Mouse (Mus musculus) stomach, embryonic 15.5 days (tissue): ENCODE measurements around the gene Rnf207. TPM values are rescaled to one million over a fixed set of nuclear protein-coding genes. Genes with fewer than 3 reads are reported as not detected.

Experiments
- ATAC-seq: fragments of 200-750 bp; cut with Nextera tagmentation; 2 replicates; pipeline ENCODE4 v1.8.0; 2017; ENCODE audit warnings: low read depth, moderate number of reproducible peaks, moderate TSS enrichment; ENCODE audit not compliant: insufficient read depth, low FRiP score
- H3K27ac ChIP-seq: fragments of 300-500 bp; sonication (generic); 2 replicates; pipeline ENCODE4 v1.5.1; 2015; ENCODE audit warnings: mild to moderate bottlenecking, inconsistent platforms
- H3K27me3 ChIP-seq: fragments of 300-500 bp; sonication (generic); replicated peaks from 2 replicates; pipeline ENCODE4 v1.6.1; 2015; ENCODE audit warnings: inconsistent platforms
- H3K36me3 ChIP-seq: fragments of 300-500 bp; sonication (generic); 2 replicates; pipeline ENCODE4 v1.6.1; 2015; ENCODE audit warnings: inconsistent platforms
- H3K4me1 ChIP-seq: fragments of 300-500 bp; sonication (generic); 2 replicates; pipeline ENCODE4 v1.6.1; 2015; ENCODE audit warnings: inconsistent platforms
- H3K4me2 ChIP-seq: fragments of 300-500 bp; sonication (generic); 2 replicates; pipeline ENCODE4 v1.6.1; 2015; ENCODE audit warnings: mild to moderate bottlenecking, inconsistent platforms
- H3K4me3 ChIP-seq: fragments of 300-500 bp; sonication (generic); replicated peaks from 2 replicates; pipeline ENCODE4 v1.5.1; 2015; ENCODE audit warnings: inconsistent platforms
- H3K9ac ChIP-seq: fragments of 300-500 bp; sonication (generic); 2 replicates; pipeline ENCODE4 v1.6.1; 2015; ENCODE audit warnings: inconsistent platforms
- H3K9me3 ChIP-seq: fragments of 300-500 bp; sonication (generic); 2 replicates; pipeline ENCODE4 v1.6.1; 2016; ENCODE audit warnings: inconsistent platforms
- WGBS: fragments of 180-500 bp; shearing (Covaris S2); methylation state at CpG from one replicate; pipeline ENCODE4 v1.1.7; 2015; 5-methylcytosine and 5-hydroxymethylcytosine counted together
- polyA plus RNA-seq: library from polyadenylated mRNA; unstranded; fragments of >200 nt; fragmentation: Nextera tagmentation; extraction: Ambion mirVana; gene quantifications from 2 replicates; pipeline ENCODE4 v1.2.1, GENCODE M21; 2015

Rnf207 gene
- polyA plus RNA-seq, 1 experiment from 2014 or later = 1.0 TPM

GRCm38 (mm10) chr4:152303172-152303571, 15.6 kb downstream of the Rnf207 start:
- Histone ChIP-seq H3K27ac (no peak overlapping the region), H3K4me2 (no peak overlapping the region), H3K27me3 (no peaks in the 10 kb centered on the region), H3K36me3 (peaks cover 30% of the 10 kb centered on the region), H3K4me3 (no peak overlapping the region), H3K9me3 (no peaks in the 10 kb centered on the region), H3K4me1 (peaks cover 8% of the 10 kb centered on the region; the same call in 1 of the 2 replicates), H3K9ac (no peak overlapping the region)
- WGBS = 92% methylated on average over 10 of the region's 10 CpGs
- ATAC-seq = no peak

DNA sequence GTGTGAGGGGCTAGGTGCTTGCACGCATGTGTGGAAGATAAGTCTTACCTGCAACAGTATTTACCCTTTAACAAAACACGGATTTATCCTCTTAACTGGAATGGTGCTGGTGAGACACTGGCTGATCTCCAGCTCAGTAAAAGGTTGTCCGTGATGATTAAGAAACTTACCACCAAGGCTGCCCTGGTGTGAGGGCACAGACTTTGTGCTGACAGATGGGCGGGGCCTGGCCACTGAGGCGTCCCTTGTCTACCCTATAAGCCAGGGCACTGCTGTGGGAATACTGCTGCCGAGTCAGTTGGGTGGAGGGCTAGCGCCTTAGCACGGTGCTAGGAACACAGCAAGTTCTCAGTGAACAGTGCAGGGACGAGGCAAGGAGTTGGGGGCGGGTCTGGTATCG, 16.8 kb downstream of the Rnf207 start:
- Histone ChIP-seq H3K4me1 (peaks cover 14% of the 10 kb centered on the region), H3K27me3 (no peaks in the 10 kb centered on the region), H3K9me3 (no peaks in the 10 kb centered on the region), H3K4me3 (no peak overlapping the region), H3K36me3 (peaks cover 30% of the 10 kb centered on the region), H3K9ac (no peak overlapping the region), H3K4me2 (no peak overlapping the region), H3K27ac (no peak overlapping the region)
- ATAC-seq = no peak
- 80% methylated on average over 11 of the region's 11 CpGs for WGBS

- no peaks in the 10 kb centered on the region for H3K27me3 ChIP-seq
- no peak overlapping the region for H3K9ac ChIP-seq
- no peaks in the 10 kb centered on the region for H3K9me3 ChIP-seq
- peaks cover 16% of the 10 kb centered on the region for H3K4me1 ChIP-seq
- 88% methylated on average over 8 of the region's 8 CpGs for WGBS
- no peak overlapping the region for H3K4me3 ChIP-seq
- no peak overlapping the region for H3K27ac ChIP-seq
- ATAC-seq = no peak
- peaks cover 30% of the 10 kb centered on the region for H3K36me3 ChIP-seq
- H3K4me2 ChIP-seq = no peak overlapping the region
These were observed 18.4 kb downstream of the Rnf207 start for GRCm38 (mm10) chr4:152300375-152300774.

DNA sequence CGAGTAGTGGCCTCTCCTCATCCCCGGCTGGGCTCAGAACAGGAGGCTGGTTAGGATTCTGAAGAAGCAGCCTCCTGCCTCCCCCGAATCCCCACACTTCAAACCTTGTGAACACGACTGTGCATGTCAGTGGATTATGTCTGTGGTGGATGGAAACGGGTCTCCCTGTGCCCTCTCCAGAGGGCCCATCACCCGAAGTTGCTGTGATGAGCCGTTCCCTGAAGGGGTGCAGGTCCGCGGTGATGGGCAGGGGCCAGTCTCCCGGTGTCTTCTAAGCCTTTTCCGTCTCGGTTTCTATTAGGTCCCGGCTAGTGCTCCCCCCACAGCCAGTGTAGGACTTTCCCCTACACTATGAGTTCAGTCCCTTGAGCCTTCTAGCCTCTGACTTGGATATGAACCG, 20.0 kb downstream of the Rnf207 start:
- H3K36me3 ChIP-seq = peaks cover 25% of the 10 kb centered on the region

DNA sequence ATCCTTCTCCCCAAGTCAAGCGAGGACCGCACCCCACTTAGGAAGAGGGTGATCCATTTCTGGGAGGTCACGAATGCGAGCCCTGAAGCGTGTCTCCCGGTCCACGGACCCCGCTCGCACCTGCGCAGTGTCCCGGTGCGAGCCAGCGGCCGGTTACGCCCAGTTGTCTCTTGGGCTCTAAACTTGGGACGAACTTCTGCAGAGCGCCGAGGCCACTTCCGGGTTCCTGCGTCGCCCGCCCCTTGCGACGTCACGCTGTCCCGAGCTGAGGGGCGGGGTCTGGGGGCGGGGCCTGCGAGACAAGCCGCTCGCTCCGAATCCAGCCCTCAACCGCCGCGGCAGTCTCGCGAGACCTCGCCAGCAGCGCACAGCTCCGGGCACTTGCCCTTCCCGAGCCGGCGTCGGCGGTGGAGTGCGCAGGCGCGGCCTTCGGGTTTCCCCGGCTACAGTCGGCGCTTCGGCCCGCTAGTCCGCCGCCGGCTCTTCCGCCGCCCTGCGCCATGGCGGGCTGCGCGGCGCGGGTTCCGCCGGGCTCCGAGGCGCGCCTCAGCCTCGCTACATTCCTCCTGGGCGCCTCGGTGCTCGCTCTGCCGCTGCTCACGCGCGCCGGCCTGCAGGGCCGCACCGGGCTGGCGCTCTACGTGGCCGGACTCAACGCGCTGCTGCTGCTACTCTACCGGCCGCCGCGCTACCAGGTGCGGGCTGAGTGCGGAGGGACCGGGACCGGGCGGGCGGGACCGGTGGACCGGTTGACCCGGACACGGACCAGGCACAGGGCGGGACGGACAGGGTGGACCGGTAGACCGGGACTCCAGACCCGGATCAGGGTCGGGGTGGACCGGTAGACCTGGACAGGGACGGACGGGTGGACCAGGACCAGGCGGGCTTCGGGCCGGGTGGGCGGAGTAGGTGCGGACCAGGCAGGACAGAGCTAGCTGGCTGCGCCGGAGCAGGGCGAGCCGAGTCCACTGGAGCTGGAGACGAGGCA, 21.6 kb downstream of the Rnf207 start, which contains the start of gene Icmt:
Icmt (plus strand) TSS at position 354 of the 988 bp plus-strand sequence.
- Histone ChIP-seq H3K9me3 (no peaks in the 10 kb centered on the region), H3K27me3 (peaks cover 19% of the 10 kb centered on the region), H3K4me3 (peak within 1 kb of the TSS; percentile 84), H3K27ac (peak within 1 kb of the TSS; percentile 84), H3K4me1 (peaks cover 19% of the 10 kb centered on the region), H3K9ac (peak within 1 kb of the TSS; percentile 93), H3K4me2 (peak within 1 kb of the TSS; percentile 95), H3K36me3 (peaks cover 13% of the 10 kb centered on the region; the same call in 1 of the 2 replicates)
- WGBS = under 1% methylated on average over 119 of the region's 119 CpGs
- peak; percentile 96 for ATAC-seq

More for the DNA sequence above, 20.0 kb downstream of the Rnf207 start:
- Histone ChIP-seq H3K9me3 (no peaks in the 10 kb centered on the region), H3K27ac (no peak overlapping the region), H3K4me2 (peak overlapping the region; percentile 95; the same call in 1 of the 2 replicates), H3K9ac (no peak overlapping the region), H3K27me3 (0 out of 2 replicates have a peak, but pooled peaks cover 4% of the 10 kb centered on the region), H3K4me3 (no peak overlapping the region; the same call in 1 of the 2 replicates), H3K4me1 (peaks cover 16% of the 10 kb centered on the region)
- ATAC-seq = no peak
- WGBS = 79% methylated on average over 14 of the region's 14 CpGs

GRCm38 (mm10) chr4:152296371-152296770, 22.4 kb downstream of the Rnf207 start:
- ATAC-seq = no peak
- WGBS = 6% methylated on average over 8 of the region's 8 CpGs
- Histone ChIP-seq H3K4me2 (peak overlapping the region; percentile 77), H3K4me1 (peaks cover 19% of the 10 kb centered on the region), H3K27me3 (peaks cover 27% of the 10 kb centered on the region), H3K36me3 (peaks cover 13% of the 10 kb centered on the region; the same call in 1 of the 2 replicates), H3K9me3 (no peaks in the 10 kb centered on the region), H3K9ac (0 out of 2 replicates have a peak overlapping the region, but pooled peaks have one; percentile 33), H3K4me3 (peak overlapping the region; percentile 84), H3K27ac (peak overlapping the region; percentile 84)

DNA sequence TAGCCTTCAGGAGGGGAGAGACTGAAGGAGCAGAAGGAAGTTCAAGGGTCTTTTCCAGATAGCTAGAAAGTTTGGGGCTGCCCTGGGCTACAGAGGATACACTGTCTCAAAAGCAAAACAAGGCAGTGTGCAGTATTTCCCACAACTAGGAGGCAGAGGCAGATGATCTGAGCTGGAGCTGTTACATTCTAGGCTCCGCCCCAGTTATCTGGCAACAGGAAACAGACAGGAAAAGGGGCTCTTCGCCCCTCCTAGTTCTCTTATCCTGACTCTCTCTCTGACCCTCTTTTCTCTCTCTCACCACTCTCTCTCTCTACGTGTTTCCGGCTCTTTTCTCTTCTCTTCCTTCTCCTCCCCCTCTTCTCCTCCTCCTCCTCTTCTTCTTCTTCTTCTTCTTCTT, 22.9 kb downstream of the Rnf207 start:
- H3K9me3 ChIP-seq = no peaks in the 10 kb centered on the region
- no peak overlapping the region for H3K9ac ChIP-seq
- WGBS = 27% methylated on average over 4 of the region's 4 CpGs
- H3K4me3 ChIP-seq = no peak overlapping the region
- peaks cover 12% of the 10 kb centered on the region; the same call in 1 of the 2 replicates for H3K36me3 ChIP-seq
- H3K27me3 ChIP-seq = peaks cover 32% of the 10 kb centered on the region
- H3K4me2 ChIP-seq = peak overlapping the region; percentile 21; the same call in 1 of the 2 replicates
- no peak overlapping the region for H3K27ac ChIP-seq
- peaks cover 21% of the 10 kb centered on the region for H3K4me1 ChIP-seq
- no peak for ATAC-seq

GRCm38 (mm10) chr4:152294188-152294929, 24.4 kb downstream of the Rnf207 start:
- no peak overlapping the region for H3K27ac ChIP-seq
- peaks cover 28% of the 10 kb centered on the region for H3K4me1 ChIP-seq
- H3K36me3 ChIP-seq = no peaks in the 10 kb centered on the region
- H3K4me2 ChIP-seq = no peak overlapping the region
- H3K4me3 ChIP-seq = no peak overlapping the region
- ATAC-seq = no peak
- peaks cover 46% of the 10 kb centered on the region for H3K27me3 ChIP-seq
- H3K9ac ChIP-seq = no peak overlapping the region
- 54% methylated on average over 10 of the region's 10 CpGs for WGBS
- no peaks in the 10 kb centered on the region for H3K9me3 ChIP-seq

DNA sequence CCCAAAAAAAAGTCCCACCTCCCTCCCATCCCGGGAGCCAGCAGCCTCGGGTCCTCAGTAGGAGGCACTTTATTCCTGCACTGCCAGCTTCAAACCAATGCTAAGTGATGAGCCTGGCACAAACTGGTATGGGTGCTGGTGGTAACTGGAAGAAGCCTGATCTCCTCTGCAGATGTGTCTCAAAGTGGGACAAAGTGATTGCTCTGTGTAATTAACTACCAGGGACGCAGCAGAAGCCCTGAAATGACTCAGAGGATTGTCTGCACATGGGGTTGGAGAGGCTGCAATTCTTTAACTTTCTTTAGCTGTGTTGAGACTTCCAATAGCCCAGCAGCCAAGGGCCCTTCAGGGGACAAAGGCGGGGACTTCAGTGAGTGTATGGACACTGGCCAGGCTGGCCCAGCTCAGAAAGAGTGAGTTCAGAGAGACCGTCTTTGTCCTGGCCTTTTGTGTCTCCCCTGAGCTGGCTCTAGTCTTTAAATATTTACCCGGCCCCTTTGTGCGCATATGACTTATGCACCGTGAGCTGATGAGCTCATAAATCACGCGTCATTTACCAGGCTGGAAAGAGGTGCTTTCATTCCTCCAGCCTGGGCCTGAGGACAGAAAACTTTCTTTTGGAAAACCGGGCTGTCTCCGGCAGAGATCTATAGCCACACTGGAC, 26.6 kb downstream of the Rnf207 start:
- Histone ChIP-seq H3K4me2 (no peak overlapping the region), H3K9ac (no peak overlapping the region), H3K27ac (no peak overlapping the region), H3K36me3 (no peaks in the 10 kb centered on the region), H3K4me3 (no peak overlapping the region), H3K4me1 (peaks cover 14% of the 10 kb centered on the region), H3K27me3 (peaks cover 60% of the 10 kb centered on the region), H3K9me3 (no peaks in the 10 kb centered on the region)
- no peak for ATAC-seq
- 13% methylated on average over 12 of the region's 12 CpGs for WGBS

DNA sequence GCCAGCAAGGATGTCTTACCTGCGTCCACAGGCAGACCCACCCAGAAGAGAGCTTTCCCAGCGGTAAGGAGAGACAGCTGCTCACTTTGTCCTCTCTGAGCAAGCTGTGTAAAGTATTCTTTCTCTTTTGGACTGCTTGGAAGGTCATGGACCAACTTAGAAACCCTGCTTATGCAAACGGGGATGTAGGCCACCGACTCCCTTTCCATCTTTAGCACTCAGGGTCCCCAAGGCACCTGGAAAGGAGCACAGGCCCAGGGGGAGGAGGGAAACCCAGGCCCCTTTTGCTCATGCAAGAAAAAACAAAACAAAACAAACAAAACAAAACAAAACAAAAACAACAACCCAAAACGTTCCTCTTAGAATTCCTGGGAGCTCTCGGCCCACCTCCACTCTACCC, 27.2 kb downstream of the Rnf207 start, which contains the start of gene Hes3:
Hes3 (minus strand) TSS at position 101 of the 400 bp plus-strand sequence.
- Histone ChIP-seq H3K27ac (no peak within 1 kb of the TSS), H3K9ac (no peak within 1 kb of the TSS), H3K4me1 (peaks cover 15% of the 10 kb centered on the region), H3K36me3 (no peaks in the 10 kb centered on the region), H3K4me2 (peak within 1 kb of the TSS; percentile 50), H3K4me3 (peak within 1 kb of the TSS; percentile 22), H3K9me3 (no peaks in the 10 kb centered on the region), H3K27me3 (peaks cover 67% of the 10 kb centered on the region)
- no peak for ATAC-seq
- 33% methylated on average over 6 of the region's 6 CpGs for WGBS

DNA sequence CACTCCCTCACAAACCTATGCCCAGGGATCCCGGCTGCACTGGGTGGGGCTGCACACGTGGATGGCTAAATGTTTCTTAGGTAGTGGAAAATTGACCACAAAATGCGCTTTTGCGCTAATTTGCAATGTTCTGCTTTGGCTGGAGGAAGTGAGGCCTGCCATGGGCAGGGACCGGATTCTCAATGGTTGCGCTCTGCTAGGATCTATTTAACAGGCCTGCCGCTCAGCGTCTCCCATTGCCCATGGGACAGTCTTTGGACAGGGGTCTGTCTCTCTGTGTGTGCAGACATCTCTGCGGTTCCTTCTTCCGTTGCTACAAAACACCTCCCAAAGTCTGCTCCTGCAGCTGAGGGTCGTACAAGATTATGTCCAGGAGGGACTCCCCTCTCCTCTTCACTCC, 27.8 kb downstream of the Rnf207 start:
- Histone ChIP-seq H3K27ac (no peak overlapping the region), H3K36me3 (no peaks in the 10 kb centered on the region), H3K4me2 (no peak overlapping the region), H3K27me3 (peaks cover 72% of the 10 kb centered on the region), H3K4me1 (peaks cover 18% of the 10 kb centered on the region), H3K9ac (no peak overlapping the region), H3K9me3 (no peaks in the 10 kb centered on the region), H3K4me3 (no peak overlapping the region)
- 24% methylated on average over 11 of the region's 11 CpGs for WGBS
- ATAC-seq = no peak
